Mouse (Mus musculus): Measurements from ENCODE around the gene Hexim2. TPM values are rescaled to one million over a fixed set of nuclear protein-coding genes. Genes with fewer than 3 reads are reported as not detected.

Gene Hexim2
- polyA plus RNA-seq, 1 experiment: 18.7 TPM

DNA sequence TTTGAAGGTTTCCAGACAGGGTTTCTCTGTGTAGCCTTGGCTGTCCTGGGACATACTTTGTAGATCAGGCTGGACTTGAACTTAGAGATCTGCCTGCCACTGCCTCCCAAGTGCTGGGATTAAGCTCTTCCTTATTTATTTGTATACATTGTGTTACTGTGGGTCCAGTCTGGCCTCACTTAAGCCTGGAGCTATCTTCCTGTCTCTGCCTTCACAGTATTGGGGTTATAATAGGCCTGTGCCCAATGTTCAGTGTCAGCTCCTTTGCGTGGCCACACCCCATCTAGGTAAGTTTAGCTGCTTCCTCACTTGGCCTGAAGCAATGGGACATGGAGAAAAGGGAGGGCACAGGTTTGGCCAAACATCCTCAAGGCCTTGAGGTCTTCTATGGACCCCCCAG is 44.3 kb downstream of the Hexim2 start:
- DNase-seq (ENCODE audit: low read depth): no peak

DNA sequence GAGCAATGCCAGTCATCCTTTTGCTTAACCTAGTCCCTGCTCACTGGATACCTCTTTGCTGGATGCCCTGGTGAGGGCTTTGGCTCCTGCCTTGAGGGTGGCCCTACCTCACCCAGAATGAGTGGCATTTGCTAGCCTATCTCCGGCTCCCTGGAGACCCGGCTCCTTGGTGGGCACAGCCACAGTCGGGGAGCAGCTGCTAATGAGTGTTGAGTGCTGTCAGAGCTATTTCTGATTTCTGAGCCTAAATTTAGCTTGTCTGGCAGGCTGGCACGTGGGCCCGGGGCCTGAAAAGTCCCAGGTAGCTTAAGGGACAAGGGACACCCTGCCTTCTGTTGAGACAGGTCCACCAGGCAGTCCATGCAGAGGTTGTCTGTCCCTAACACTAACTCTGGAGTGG is 45.0 kb downstream of the Hexim2 start:
- TF ChIP-seq CTCF (IDR thresholded peaks at IDR 0.05; ENCODE audit: borderline replicate concordance, extremely low read depth, insufficient read depth, insufficient read length) (no peak), POLR2A (IDR thresholded peaks at IDR 0.05; ENCODE audit: borderline replicate concordance, extremely low read depth, insufficient read depth, insufficient read length, poor library complexity, severe bottlenecking) (no peak)
- DNase-seq (ENCODE audit: low read depth): no peak

More for the DNA sequence above, 44.3 kb downstream of the Hexim2 start:
- TF ChIP-seq CTCF (IDR thresholded peaks at IDR 0.05; ENCODE audit: borderline replicate concordance, extremely low read depth, insufficient read depth, insufficient read length) (no peak), POLR2A (IDR thresholded peaks at IDR 0.05; ENCODE audit: borderline replicate concordance, extremely low read depth, insufficient read depth, insufficient read length, poor library complexity, severe bottlenecking) (no peak)

DNA sequence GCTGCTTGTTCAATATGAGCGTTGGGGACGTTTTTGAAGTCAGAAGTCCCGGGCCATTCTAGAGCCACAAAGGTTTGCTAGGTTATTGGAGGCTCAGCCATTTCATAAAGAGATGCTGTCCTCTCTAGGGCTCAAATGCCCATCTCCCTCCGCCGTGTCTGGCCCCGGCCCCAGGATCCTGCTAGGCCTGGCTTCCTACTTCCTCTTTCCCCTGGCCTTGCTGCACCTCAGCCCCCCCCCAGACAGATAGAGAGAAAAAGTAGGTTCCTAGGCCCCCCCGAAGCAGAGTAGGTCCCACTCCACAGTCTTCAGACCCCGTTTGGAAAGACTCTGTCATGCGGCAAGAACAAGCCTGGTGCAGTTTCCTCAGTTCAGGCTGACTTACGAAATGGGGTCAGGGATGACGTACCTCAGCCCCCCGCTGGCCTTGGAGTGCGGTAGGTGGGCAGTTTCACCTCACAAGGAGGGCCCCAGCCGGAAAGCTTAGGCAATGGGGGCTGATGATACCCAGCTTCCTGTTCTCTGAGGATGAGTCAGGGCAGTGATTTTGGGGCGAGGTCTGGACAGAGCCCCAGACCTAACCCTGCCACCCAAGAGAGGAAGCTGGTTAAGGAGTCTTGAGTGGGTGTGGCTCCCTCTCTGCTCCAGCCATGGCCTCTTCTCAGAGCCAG is 45.7 kb downstream of the Hexim2 start:
- no peak for TF ChIP-seq POLR2A (IDR thresholded peaks at IDR 0.05; ENCODE audit: borderline replicate concordance, extremely low read depth, insufficient read depth, insufficient read length, poor library complexity, severe bottlenecking)
- no peak for TF ChIP-seq CTCF (IDR thresholded peaks at IDR 0.05; ENCODE audit: borderline replicate concordance, extremely low read depth, insufficient read depth, insufficient read length)
- no peak for DNase-seq (ENCODE audit: low read depth)

DNA sequence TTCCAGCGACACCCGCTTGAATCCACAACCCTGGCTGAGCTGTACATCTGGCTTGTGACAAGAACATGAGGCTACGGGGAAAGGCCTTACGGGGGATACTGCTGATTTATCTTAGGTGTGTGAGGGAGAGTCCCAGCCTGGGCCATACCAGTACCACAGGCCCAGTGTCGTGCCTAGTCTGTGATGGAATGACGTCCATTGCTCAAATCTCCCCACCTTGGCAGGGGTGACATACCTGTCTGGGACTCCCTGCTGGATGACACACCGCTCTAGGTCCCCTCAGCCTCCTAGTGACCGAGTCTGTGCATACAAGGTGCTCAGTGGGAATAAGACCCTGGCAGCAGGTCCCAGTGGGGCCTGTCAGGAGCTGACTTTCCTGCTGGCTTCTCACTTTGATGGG is 46.5 kb downstream of the Hexim2 start:
- DNase-seq (ENCODE audit: low read depth): no peak
- no peak for TF ChIP-seq POLR2A (IDR thresholded peaks at IDR 0.05; ENCODE audit: borderline replicate concordance, extremely low read depth, insufficient read depth, insufficient read length, poor library complexity, severe bottlenecking)
- TF ChIP-seq CTCF (IDR thresholded peaks at IDR 0.05; ENCODE audit: borderline replicate concordance, extremely low read depth, insufficient read depth, insufficient read length): no peak

DNA sequence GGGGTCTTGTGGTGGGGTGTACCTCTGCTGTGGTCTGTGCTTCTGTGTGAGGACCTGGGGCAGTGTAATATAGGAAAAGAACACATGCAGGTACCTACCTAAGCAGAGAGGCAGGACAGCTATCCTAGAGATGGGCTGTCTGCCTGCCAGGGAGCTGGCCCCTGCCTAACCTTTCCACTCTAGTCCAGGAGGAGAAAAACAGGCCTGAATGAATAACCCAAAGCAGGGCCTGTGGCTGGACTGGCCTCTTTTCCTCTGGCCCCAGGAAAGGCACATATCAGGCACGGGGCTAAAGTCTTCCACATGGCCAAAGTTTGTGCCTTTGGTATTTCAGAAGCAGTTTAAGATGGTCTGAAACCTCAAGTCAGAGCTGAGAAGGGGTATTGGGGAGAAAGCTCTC is 48.2 kb downstream of the Hexim2 start:
- no peak for TF ChIP-seq CTCF (IDR thresholded peaks at IDR 0.05; ENCODE audit: borderline replicate concordance, extremely low read depth, insufficient read depth, insufficient read length)
- no peak for TF ChIP-seq POLR2A (IDR thresholded peaks at IDR 0.05; ENCODE audit: borderline replicate concordance, extremely low read depth, insufficient read depth, insufficient read length, poor library complexity, severe bottlenecking)
- no peak for DNase-seq (ENCODE audit: low read depth)

DNA sequence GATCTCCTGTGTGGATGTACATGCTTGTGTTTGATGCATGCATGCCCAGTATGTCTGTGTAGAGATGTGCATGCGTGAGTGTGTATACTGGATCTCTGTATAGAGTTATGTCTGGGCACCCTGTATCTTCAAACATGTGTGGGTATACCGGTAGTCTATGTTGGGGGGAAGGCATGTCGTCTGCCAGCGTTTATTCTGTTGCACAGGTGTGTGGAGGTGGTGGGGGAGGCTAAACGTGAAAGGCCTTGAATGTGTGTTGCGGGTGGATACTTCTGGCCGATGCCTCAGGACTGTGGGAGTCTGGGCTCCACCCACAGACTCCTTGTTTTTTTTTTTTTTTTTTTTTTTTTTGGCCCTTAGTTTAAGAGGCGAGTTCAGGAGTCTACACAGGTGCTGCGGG is 49.1 kb downstream of the Hexim2 start:
- DNase-seq (ENCODE audit: low read depth): no peak
- TF ChIP-seq POLR2A (IDR thresholded peaks at IDR 0.05; ENCODE audit: borderline replicate concordance, extremely low read depth, insufficient read depth, insufficient read length, poor library complexity, severe bottlenecking) (no peak), CTCF (IDR thresholded peaks at IDR 0.05; ENCODE audit: borderline replicate concordance, extremely low read depth, insufficient read depth, insufficient read length) (no peak)

DNA sequence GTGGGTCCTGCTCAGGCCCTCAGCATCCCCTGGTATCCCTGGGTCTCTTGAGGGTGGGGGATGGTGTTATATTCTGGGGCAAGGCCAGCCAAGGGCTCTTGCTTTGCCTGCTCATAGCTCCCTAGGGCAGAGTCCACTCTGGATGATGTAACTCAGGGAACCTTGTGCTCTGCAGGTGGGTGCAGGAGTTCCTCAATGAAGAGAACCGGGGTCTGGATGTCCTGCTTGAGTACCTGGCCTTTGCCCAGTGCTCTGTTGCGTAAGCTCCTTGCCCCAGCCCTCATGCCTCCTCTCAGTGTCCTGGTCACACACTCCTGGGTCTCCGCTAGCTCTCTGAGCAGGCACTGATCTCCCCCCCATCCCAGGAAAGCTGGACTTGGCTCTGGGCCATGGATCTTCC is 49.7 kb downstream of the Hexim2 start:
- TF ChIP-seq POLR2A (IDR thresholded peaks at IDR 0.05; ENCODE audit: borderline replicate concordance, extremely low read depth, insufficient read depth, insufficient read length, poor library complexity, severe bottlenecking) (no peak), CTCF (IDR thresholded peaks at IDR 0.05; ENCODE audit: borderline replicate concordance, extremely low read depth, insufficient read depth, insufficient read length) (no peak)
- no peak for DNase-seq (ENCODE audit: low read depth)

DNA sequence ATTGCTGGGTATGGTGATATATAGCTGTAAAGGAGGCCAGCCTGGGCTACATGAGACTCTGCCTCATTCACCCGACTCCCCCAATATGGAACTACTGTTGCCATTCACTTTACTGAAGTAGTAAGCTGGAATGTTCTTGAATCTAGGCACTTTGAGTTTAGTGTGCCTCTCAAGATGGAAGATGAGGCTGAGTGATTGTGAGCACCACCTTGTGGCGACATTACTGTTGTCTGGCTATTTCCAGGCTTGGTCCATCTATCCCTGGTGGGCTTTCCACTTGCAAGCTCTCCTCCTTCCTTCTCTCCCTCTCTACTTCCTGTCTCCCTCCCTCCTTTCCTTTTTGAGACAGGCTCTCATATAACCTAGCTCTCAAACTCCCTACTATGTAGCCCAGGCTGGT is 52.7 kb downstream of the Hexim2 start:
- DNase-seq (ENCODE audit: low read depth): peak; percentile 71
- no peak for TF ChIP-seq POLR2A (IDR thresholded peaks at IDR 0.05; ENCODE audit: borderline replicate concordance, extremely low read depth, insufficient read depth, insufficient read length, poor library complexity, severe bottlenecking)
- peak; percentile 69; the same call in 1 of the 2 replicates for TF ChIP-seq CTCF (IDR thresholded peaks at IDR 0.05; ENCODE audit: borderline replicate concordance, extremely low read depth, insufficient read depth, insufficient read length)

Other genes with a start within 250 kb of the Hexim2 start
- gene Fam187a, start 247.3 kb upstream of the Hexim2 start, polyA plus RNA-seq (2012; rRNA removed): 0.09 and 0.12 TPM in 2 replicates
- gene Gfap, start 231.5 kb upstream of the Hexim2 start, polyA plus RNA-seq (2012; rRNA removed): 0.26 and 0.29 TPM in 2 replicates
- gene Kif18b, start 207.3 kb upstream of the Hexim2 start, polyA plus RNA-seq (2012; rRNA removed): 9.3 and 15.9 TPM in 2 replicates
- 12.2 and 19.0 TPM in 2 replicates for gene C1ql1, start 185.7 kb upstream of the Hexim2 start, polyA plus RNA-seq (2012; rRNA removed)
- 40.1 and 42.3 TPM in 2 replicates for gene Nmt1, start 104.2 kb upstream of the Hexim2 start, polyA plus RNA-seq (2012; rRNA removed)
- 236 and 262 TPM in 2 replicates for gene Dcakd, start 104.1 kb upstream of the Hexim2 start, polyA plus RNA-seq (2012; rRNA removed)
- 3.6 TPM in 2 replicates for gene Plcd3, start 30.8 kb upstream of the Hexim2 start, polyA plus RNA-seq (2012; rRNA removed)
- 4.5 and 4.6 TPM in 2 replicates for gene Acbd4, start 30.7 kb upstream of the Hexim2 start, polyA plus RNA-seq (2012; rRNA removed)
- gene Hexim1, start 16.2 kb upstream of the Hexim2 start, polyA plus RNA-seq (2012; rRNA removed): 14.4 and 18.9 TPM in 2 replicates
- 16.1 and 28.6 TPM in 2 replicates for gene Fmnl1, start 38.7 kb downstream of the Hexim2 start, polyA plus RNA-seq (2012; rRNA removed)
- 1.4 and 1.7 TPM in 2 replicates for gene 1700023F06Rik, start 76.1 kb downstream of the Hexim2 start, polyA plus RNA-seq (2012; rRNA removed)
- 0.48 and 0.68 TPM in 2 replicates for gene Spata32, start 86.0 kb downstream of the Hexim2 start, polyA plus RNA-seq (2012; rRNA removed)
- 4.6 and 6.3 TPM in 2 replicates for gene Map3k14, start 135.0 kb downstream of the Hexim2 start, polyA plus RNA-seq (2012; rRNA removed)
- gene Arhgap27, start 231.3 kb downstream of the Hexim2 start, polyA plus RNA-seq (2012; rRNA removed): 6.7 and 7.0 TPM in 2 replicates

Measured in brain, embryonic 14.5 days (tissue).